Mouse (Mus musculus) heart, embryonic 10.5 days (tissue): Measurements from ENCODE around the gene Olfr713. TPM values are rescaled to one million over a fixed set of nuclear protein-coding genes. Genes with fewer than 3 reads are reported as not detected.

Experiments
- polyA plus RNA-seq: library from polyadenylated mRNA; unstranded; fragments of >200 nt; fragmentation: Nextera tagmentation; extraction: Ambion mirVana; gene quantifications from 2 replicates; pipeline ENCODE4 v1.2.1, GENCODE M21; 2016

Gene Olfr713
- polyA plus RNA-seq, 1 experiment from 2014 or later, result not detected

Other genes starting within 250 kb of the Olfr713 start
- gene Olfr699, start 238.0 kb upstream of the Olfr713 start, polyA plus RNA-seq, result not detected in 2 replicates
- not detected in 2 replicates for gene Olfr700, start 222.3 kb upstream of the Olfr713 start, polyA plus RNA-seq
- gene Olfr701, start 217.0 kb upstream of the Olfr713 start, polyA plus RNA-seq, result not detected in 2 replicates
- gene Olfr702, start 197.3 kb upstream of the Olfr713 start, polyA plus RNA-seq, result not detected in 2 replicates
- gene Olfr703, start 187.8 kb upstream of the Olfr713 start, polyA plus RNA-seq, result not detected in 2 replicates
- not detected in 2 replicates for gene Olfr704, start 168.0 kb upstream of the Olfr713 start, polyA plus RNA-seq
- not detected in 2 replicates for gene Olfr705, start 154.3 kb upstream of the Olfr713 start, polyA plus RNA-seq
- not detected in 2 replicates for gene Olfr706, start 143.0 kb upstream of the Olfr713 start, polyA plus RNA-seq
- not detected in 2 replicates for gene Olfr707, start 129.9 kb upstream of the Olfr713 start, polyA plus RNA-seq
- gene Olfr1532-ps1, start 123.2 kb upstream of the Olfr713 start, polyA plus RNA-seq, result not detected in 2 replicates
- not detected in 2 replicates for gene Olfr709-ps1, start 99.0 kb upstream of the Olfr713 start, polyA plus RNA-seq
- not detected in 2 replicates for gene Olfr710, start 82.9 kb upstream of the Olfr713 start, polyA plus RNA-seq
- gene Olfr6, start 67.2 kb upstream of the Olfr713 start, polyA plus RNA-seq, result not detected in 2 replicates
- gene Olfr711, start 55.7 kb upstream of the Olfr713 start, polyA plus RNA-seq, result not detected in 2 replicates
- not detected in 2 replicates for gene Olfr2, start 25.1 kb upstream of the Olfr713 start, polyA plus RNA-seq
- gene Olfr714, start 39.8 kb downstream of the Olfr713 start, polyA plus RNA-seq, result not detected in 2 replicates
- not detected in 2 replicates for gene Olfr17, start 62.0 kb downstream of the Olfr713 start, polyA plus RNA-seq
- gene Olfr715b, start 79.2 kb downstream of the Olfr713 start, polyA plus RNA-seq, result not detected in 2 replicates
- not detected in 2 replicates for gene Olfr715, start 99.9 kb downstream of the Olfr713 start, polyA plus RNA-seq
- not detected in 2 replicates for gene Olfr716, start 107.2 kb downstream of the Olfr713 start, polyA plus RNA-seq
- gene Nlrp14, start 135.8 kb downstream of the Olfr713 start, polyA plus RNA-seq, result not detected in 2 replicates
- not detected in 2 replicates for gene Rbmxl2, start 178.3 kb downstream of the Olfr713 start, polyA plus RNA-seq